Mouse (Mus musculus): ENCODE measurements at regions not wholly inside any gene's neighbourhood (a gene's known extent, or its start where the extent isn't known, plus 50 kb on each side); places are given as distances from the start of the nearest gene placed in this dataset.

DNA sequence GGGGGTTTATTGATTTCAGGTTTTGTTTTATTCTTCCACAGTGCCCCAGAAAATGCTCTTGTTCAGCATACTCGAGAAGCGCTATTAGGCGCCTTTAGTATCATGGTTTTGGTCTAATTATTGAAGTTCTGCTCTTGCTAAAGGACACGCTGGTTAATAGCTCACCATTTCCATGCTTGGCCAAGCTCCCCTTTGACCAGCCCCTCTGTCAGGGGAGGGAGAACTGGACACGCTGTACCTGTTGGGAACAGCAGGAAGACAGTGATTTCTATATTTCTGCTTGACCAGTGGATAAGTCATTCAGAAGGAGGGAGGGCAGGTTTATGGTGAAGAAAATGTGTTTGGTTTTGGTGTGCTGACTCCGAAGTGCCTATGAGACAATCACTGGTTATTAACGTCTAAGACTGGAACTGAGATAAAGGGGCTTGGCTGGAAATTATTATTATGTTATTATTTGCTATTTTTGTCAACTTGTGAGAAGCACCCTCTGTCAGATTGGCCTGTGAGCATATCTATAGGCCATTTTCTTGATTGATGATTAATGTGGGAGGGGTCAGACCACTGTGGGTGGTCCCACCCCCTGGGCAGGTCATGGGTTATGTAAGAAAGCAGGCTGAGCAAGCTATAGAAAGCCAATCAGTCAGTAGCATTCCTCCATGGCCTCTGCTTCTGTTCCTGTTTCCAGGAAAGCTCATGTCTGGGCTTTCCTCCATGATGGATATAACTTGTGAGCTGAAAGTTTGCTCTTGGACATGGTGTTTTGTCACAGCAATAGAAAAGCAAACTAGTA, 51.2 kb upstream of the Tanc2 start:
- DNase-seq (ENCODE audit: low spot score in 2 of 2), result no peak

DNA sequence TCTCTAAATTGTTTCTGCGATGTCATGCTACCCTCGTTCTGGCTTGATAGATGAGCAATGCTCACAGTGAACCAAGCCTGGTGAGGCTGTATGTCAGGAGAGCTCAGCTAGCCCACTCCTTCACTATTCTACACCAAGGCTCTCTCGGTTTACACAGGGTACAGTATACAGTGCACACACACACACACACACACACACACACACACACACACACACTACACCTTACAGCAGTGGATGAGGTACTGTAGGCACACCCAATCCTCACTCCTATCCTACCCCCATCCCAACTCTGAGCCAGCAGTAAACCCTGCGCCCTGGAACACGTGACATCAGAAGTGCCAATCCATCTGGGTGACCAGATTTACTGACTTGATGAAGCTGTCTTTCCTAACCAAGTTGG, 57.2 kb upstream of the Tanc2 start:
- no peak for DNase-seq (ENCODE audit: low spot score in 2 of 2)

DNA sequence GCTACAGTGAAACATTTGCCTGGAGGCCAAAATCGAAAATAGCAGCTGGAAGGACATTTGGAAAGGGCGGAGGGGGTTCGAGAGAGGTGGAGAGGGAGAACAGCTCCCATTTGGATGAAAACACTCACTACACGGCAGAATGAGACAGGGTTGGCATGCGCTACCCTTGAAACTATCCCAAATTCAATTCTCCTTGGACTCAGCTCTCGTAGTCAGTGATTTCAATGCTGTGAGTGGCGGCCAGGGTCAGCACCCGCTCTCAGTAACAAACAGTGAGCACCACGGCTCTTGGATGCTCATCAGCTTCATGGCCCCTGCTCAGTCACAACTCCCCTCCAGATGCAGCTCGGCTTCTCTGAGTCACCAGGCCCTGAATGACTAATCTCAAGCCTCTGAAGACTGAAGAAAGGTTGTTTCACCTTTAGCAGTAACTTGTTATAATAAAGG, 59.1 kb upstream of the Tanc2 start:
- no peak for DNase-seq (ENCODE audit: low spot score in 2 of 2)

DNA sequence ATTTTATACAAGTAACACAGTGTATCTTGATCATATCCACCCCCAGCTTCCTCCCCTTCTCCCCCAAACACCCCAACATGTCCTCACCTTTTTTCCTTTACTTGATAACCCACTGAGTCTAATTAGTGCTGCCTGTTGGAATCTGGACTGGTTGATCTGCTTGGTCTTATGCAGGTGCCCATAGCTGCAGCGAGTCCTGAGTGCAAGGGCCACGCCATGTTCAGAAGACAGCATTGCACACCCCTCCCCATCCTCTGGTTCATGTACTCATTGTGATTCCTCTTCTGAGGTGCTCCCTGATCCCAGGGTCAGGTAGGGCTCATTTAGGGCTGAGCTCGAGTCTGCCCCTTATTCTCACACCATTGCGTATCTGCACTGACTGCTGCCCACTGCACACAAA, 63.7 kb upstream of the Tanc2 start:
- DNase-seq (ENCODE audit: low spot score in 2 of 2), result no peak

DNA sequence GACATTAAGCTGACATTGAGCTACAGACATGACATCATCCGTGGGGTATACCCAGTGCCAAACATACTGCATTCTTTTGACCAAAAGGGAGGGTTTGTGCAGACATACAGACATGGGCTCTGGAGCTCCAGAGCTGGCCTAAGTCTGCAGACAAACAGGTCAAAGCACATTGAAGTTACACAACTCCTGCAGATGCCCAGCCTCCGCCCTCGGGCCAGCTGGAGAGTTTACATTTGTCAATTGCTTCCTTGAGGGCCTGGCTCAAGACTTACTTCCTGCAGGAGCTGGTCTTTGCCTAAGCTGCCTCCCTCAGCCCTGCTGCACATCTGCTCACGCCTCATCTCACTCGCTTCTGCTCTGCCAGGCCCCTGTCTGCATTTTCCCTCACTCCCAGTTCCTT, 64.2 kb upstream of the Tanc2 start:
- no peak for DNase-seq (ENCODE audit: low spot score in 2 of 2)

DNA sequence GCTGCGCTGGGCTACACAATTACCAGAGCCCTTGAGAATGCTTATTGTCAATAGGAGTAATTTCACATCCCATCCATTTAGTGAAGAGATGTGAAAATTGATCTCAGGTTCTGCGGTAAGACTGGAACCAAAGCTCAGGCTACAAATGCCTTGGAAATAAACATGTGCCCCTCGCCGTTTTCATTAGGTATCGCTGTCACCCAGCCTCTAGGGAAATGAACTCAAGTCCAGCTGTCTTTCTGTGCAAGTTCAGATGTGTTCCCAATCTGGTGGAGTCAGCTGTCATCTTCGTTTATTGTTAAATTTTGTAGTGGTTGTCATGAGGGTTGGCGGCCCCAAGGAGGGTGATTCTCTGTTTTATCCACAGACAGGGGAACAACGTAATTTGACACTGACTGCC, 65.4 kb upstream of the Tanc2 start:
- no peak for DNase-seq (ENCODE audit: low spot score in 2 of 2)

DNA sequence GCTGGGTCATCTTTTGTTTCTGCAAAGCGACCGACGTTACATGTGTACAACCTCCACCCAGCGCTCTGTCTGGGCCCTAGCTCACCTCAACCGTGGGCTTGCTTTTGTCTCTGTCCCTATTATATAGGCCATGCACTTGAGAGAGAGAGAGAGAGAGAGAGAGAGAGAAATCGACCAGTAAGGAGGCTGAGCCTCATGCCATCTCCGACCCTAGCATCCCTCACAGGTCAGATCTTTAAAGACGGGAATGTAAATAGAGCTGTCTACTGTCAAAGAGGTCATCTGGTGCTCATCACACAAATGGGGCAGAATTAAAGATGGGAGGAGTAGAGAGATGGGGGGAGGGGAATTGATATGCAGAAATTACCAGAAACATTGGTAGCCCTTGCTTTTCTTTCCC, 66.0 kb upstream of the Tanc2 start:
- DNase-seq (ENCODE audit: low spot score in 2 of 2), result no peak

DNA sequence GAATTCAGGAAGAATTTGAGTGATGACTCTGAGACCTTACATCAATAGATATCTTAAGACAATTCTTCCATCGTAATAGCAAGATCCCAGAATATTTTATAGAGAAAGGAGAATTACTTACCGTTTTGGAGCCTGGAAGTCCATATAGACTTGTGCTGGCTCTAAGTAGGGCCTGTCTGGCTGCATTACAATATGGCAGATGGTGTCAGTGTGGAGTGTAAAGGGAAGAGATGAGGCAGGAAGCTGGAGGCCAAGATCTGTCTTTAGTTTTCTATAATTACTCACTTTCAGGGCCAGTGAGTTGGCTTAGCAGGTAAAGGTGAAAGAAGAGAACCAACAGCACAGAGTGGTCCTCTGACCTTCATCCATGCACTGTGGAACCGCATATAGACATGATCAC, 63.9 kb upstream of the March10 start:
- no peak for DNase-seq (ENCODE audit: low spot score in 2 of 2)

DNA sequence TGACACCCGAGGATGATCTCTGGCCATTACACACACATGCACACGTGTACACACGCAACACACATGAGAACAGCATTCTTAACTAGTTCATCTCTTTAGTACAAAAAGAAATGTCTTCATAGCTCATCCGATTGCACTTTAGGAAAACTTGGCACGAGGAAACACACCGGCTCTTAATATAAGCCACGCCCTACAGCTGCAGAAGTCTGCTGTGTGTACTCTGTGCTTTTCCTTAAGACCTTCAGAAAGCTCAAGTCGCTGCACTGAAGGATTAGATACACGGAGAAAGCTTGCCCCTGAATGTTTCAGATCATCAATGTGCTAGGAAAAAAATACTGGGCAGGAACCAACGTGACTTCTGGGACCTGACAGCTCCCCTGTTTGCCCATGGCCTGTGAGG, 56.7 kb upstream of the March10 start:
- no peak for DNase-seq (ENCODE audit: low spot score in 2 of 2)

DNA sequence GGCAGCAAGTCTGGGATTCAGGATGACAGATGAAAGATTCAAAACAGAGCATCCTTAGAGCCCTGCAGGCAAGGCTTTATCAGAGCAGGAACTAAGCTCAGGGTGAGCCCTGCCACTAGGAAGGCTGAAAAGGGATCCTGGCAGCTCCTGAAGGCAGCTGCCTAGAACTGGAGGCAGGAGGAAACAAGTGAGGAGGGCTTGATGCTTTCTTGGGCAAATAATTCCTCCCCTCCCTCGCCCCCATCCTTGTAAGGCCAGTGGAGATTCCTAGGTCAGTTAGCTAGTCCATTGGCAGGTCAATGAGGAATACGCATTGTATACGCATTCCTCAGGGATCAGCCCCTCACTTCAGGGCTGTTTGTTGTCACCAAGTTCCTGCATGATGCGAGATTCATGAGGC, 54.1 kb upstream of the March10 start:
- no peak for DNase-seq (ENCODE audit: low spot score in 2 of 2)

DNA sequence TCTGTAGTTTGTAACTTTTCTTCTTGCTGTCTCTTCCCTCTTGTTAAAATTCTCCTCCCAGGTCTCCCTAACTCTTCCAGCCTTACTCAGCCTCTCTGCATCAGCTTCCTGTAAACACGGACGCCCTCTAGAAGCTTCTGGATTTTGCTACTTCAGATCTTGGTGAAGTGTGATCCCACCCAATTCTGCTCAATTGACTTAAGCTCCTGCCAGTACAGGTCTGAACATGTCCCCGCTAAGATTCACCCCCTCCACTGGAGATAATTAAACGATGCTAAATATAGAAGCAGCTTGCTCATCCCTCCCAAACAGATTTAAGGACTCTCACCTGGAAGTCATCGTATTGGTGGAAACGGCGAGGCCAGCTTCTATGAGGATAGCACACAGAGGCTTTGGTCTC, 53.5 kb upstream of the March10 start:
- no peak for DNase-seq (ENCODE audit: low spot score in 2 of 2)

DNA sequence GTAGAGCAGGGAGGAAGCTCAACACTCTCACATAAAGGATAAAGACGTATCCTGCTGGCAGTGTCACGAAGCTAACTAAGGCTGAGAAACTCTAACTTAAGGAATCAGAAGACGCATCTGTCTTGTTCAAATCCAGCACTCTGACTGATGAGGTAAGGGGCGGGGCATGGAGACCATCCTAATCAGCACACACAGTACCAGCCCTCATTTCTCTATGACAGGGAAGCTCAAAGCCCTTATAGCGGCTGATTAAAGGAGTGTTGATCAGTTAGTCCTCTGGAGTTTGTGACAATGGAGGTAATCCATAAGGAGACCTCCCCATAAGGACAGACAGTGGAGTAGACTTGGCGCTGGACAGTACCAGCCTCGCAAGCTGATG, 52.1 kb upstream of the March10 start:
- no peak for DNase-seq (ENCODE audit: low spot score in 2 of 2)

DNA sequence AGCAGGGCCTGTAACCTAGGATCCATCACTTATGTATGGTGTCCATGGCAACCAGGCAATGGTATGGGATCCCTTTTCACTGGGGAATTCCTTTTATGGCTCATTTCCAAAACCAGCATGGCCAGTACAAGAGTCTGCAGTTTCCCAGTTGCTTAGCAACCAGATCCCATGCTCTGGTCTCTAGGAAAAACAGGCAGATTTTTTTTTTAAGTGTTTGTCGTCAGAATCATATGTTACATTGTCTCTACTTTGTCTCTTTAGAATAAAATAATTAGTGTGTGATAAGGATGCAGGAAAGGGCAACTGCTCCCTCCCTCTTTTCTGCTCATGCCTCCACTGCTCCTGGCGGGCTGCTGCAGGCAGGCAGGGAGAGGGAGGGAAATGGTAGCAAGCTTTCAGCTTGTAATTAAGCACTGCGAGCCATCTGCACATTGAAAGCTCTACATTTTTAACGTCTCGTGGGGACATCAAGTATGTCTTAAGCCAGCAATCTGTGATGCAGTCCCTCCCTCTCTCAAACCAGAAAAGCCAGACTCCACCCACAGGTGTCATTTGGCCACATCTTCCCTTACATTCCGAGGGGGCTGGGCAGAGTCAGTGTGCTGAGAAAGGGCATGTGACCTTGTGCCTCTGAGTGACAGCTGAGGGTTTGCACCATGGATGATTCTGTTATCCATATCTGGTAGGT, 51.6 kb upstream of the March10 start:
- peak; percentile 37 to 45 for DNase-seq (ENCODE audit: low spot score in 2 of 2)

DNA sequence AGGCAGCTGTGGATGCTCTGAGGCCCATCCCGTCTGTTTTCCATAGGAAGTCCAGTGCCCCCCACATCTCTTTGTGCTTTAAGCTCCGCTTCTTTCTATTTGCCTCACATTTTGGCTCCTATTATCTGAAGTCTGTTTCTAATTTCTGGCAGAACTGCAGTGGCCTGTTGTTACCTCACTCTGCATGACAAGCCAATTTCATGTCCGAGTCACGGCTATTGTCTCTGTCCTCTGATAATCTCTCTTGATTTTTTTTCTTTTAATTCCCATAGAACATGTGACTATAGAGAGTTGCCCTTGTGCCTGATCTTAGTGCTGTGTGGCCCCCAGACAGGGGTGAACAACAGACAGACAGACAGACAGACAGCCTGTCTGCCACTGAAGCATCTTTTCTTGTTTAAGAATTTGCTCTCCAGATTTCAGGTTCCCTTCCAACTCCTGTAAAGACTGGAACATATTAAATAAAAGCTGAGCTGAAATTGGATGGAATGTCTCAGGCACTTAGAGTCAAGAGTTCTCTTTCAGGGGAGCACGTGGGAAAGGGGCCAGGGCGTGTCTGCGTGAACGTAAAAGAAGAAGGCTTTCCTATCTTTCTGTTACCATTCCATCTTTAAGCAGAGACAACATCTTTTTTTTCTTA, 50.9 kb upstream of the March10 start:
- DNase-seq (ENCODE audit: low spot score in 2 of 2), result no peak

Measured in frontal cortex, postnatal 14 days (tissue).